Comparison of ENCODE assay signal across 12 mouse cellular contexts in genomic region chr2:26198488-26198887, GRCm38 (mm10). TPM values are rescaled to one million over a fixed set of nuclear protein-coding genes. Genes with fewer than 3 reads are reported as not detected.
DNase-seq lines count a peak whose midpoint lies in the region; ATAC-seq and TF ChIP-seq lines count a peak whose summit lies in the region.
"Had no signal": no experiment of that assay in that cellular context is flagged by ENCODE, and none has a peak within 500 bp of the region (broad histone marks: within the 10 kb centered on the region; RNA-seq: fewer than 3 reads in every experiment).

No protein-coding gene starts in this region.

- H3K36me3 ChIP-seq in heart, postnatal 0 days (replicated peaks; ENCODE audit: control insufficient read depth, insufficient read depth, low read length) = no peaks in the 10 kb centered on the region
- H3K36me3 ChIP-seq in stomach, embryonic 14.5 days (ENCODE audit: control insufficient read depth, insufficient read depth, low read length) = no peaks in the 10 kb centered on the region
- no peaks in the 10 kb centered on the region for H3K36me3 ChIP-seq in stomach, postnatal 0 days (ENCODE audit: control insufficient read depth, insufficient read depth, low read length)
- H3K36me3 ChIP-seq in lung, postnatal 0 days (ENCODE audit: insufficient read depth, low read length) = no peaks in the 10 kb centered on the region

- no peak overlapping the region for H3K4me3 ChIP-seq in heart, postnatal 0 days (ENCODE audit: low read depth, low read length)
- 0 out of 2 replicates have a peak overlapping the region, but pooled peaks have one; percentile 9 for H3K4me3 ChIP-seq in stomach, embryonic 14.5 days (ENCODE audit: low read depth, low read length)
- H3K4me3 ChIP-seq in stomach, postnatal 0 days (ENCODE audit: low read depth, low read length) = no peak overlapping the region
- H3K4me3 ChIP-seq in lung, postnatal 0 days (ENCODE audit: low read depth, low read length) = no peak overlapping the region

- no peak for TF ChIP-seq EP300 in heart, postnatal 0 days (IDR thresholded peaks at IDR 0.05; ENCODE audit: low read depth)
- no peak for TF ChIP-seq EP300 in stomach, postnatal 0 days (optimal IDR thresholded peaks at IDR 0.05)
- TF ChIP-seq EP300 in lung, postnatal 0 days (IDR thresholded peaks at IDR 0.05) = no peak

- H3K4me2 ChIP-seq in heart, postnatal 0 days (ENCODE audit: low read depth, low read length) = peak overlapping the region; percentile 3; the same call in 1 of the 2 replicates
- no peak overlapping the region for H3K4me2 ChIP-seq in stomach, embryonic 14.5 days (replicated peaks; ENCODE audit: low read depth, low read length)
- H3K4me2 ChIP-seq in stomach, postnatal 0 days (replicated peaks; ENCODE audit: low read depth) = no peak overlapping the region
- H3K4me2 ChIP-seq in lung, postnatal 0 days (replicated peaks; ENCODE audit: low read depth, low read length) = no peak overlapping the region; the same call in 1 of the 2 replicates

- no peak for ATAC-seq in heart, postnatal 0 days (ENCODE audit: insufficient read depth, low read depth)
- ATAC-seq in stomach, embryonic 14.5 days (ENCODE audit: insufficient number of reproducible peaks, insufficient read depth, low FRiP score, low read depth) = no peak
- ATAC-seq in stomach, postnatal 0 days (ENCODE audit: low FRiP score, low TSS enrichment) = no peak
- peak; percentile 69 for ATAC-seq in lung, postnatal 0 days
- no peak for ATAC-seq in megakaryocyte progenitor cell, adult 5-6 weeks (replicated peaks; ENCODE audit: poor library complexity)
- ATAC-seq: CD4-positive, CD25-positive, alpha-beta regulatory T cell, adult 4 months had no signal

- no peaks in the 10 kb centered on the region for H3K9me3 ChIP-seq in heart, postnatal 0 days (replicated peaks; ENCODE audit: control insufficient read depth, low read length)
- no peaks in the 10 kb centered on the region for H3K9me3 ChIP-seq in stomach, embryonic 14.5 days (ENCODE audit: control insufficient read depth, low read depth, low read length)
- H3K9me3 ChIP-seq in stomach, postnatal 0 days (ENCODE audit: control insufficient read depth, low read length) = no peaks in the 10 kb centered on the region
- H3K9me3 ChIP-seq in lung, postnatal 0 days (ENCODE audit: low read length) = no peaks in the 10 kb centered on the region

- intact Hi-C loops in heart, postnatal 25 days (cut with DNase I) = no loop called here

- H3K27me3 ChIP-seq in heart, postnatal 0 days (ENCODE audit: control insufficient read depth, insufficient read depth, low read length) = peaks cover 98% of the 10 kb centered on the region
- H3K27me3 ChIP-seq in stomach, embryonic 14.5 days (ENCODE audit: control insufficient read depth, insufficient read depth, low read length) = peaks cover 75% of the 10 kb centered on the region
- peaks cover 33% of the 10 kb centered on the region for H3K27me3 ChIP-seq in stomach, postnatal 0 days (ENCODE audit: control insufficient read depth, insufficient read depth, low read length)
- peaks cover 46% of the 10 kb centered on the region for H3K27me3 ChIP-seq in lung, postnatal 0 days (replicated peaks; ENCODE audit: insufficient read depth, low read length)

- no peak for DNase-seq in heart, postnatal 0 days (ENCODE audit: low spot score)
- no peak for DNase-seq in heart, postnatal 25 days (ENCODE audit: low spot score)
- no peak for DNase-seq in stomach, postnatal 0 days (ENCODE audit: low spot score)
- DNase-seq in lung, postnatal 0 days (ENCODE audit: low spot score) = peak; percentile 46
- no peak for DNase-seq in layer of hippocampus, postnatal 25 days (ENCODE audit: extremely low spot score in 1 of 2, low spot score in 1 of 2)
- no peak for DNase-seq in gastrocnemius, postnatal 4 days (ENCODE audit: low spot score in 2 of 2)
- DNase-seq: kidney, adult 8-10 months; right cerebral cortex, postnatal 4 days had no signal

- 0% methylated on average over 10 of the region's 10 CpGs for WGBS in heart, postnatal 0 days
- WGBS in stomach, embryonic 14.5 days = under 1% methylated on average over 10 of the region's 10 CpGs
- 0% methylated on average over 10 of the region's 10 CpGs for WGBS in stomach, postnatal 0 days
- WGBS in lung, postnatal 0 days = 0% methylated on average over 10 of the region's 10 CpGs

- no peak overlapping the region for H3K9ac ChIP-seq in heart, postnatal 0 days (replicated peaks; ENCODE audit: low read depth, low read length)
- no peak overlapping the region for H3K9ac ChIP-seq in stomach, embryonic 14.5 days (replicated peaks; ENCODE audit: low read depth, low read length)
- H3K9ac ChIP-seq in stomach, postnatal 0 days (ENCODE audit: low read length) = no peak overlapping the region
- H3K9ac ChIP-seq in lung, postnatal 0 days (replicated peaks; ENCODE audit: low read depth) = no peak overlapping the region

- no peaks in the 10 kb centered on the region for H3K4me1 ChIP-seq in heart, postnatal 0 days (ENCODE audit: control insufficient read depth, insufficient read depth)
- H3K4me1 ChIP-seq in stomach, embryonic 14.5 days (ENCODE audit: control insufficient read depth, insufficient read depth, low read length) = no peaks in the 10 kb centered on the region
- H3K4me1 ChIP-seq in stomach, postnatal 0 days (replicated peaks; ENCODE audit: control insufficient read depth, insufficient read depth) = no peaks in the 10 kb centered on the region
- no peaks in the 10 kb centered on the region for H3K4me1 ChIP-seq in lung, postnatal 0 days (ENCODE audit: insufficient read depth, low read depth, low read length)

- no peak overlapping the region for H3K27ac ChIP-seq in heart, postnatal 0 days (ENCODE audit: low read depth)
- no peak overlapping the region for H3K27ac ChIP-seq in stomach, embryonic 14.5 days (ENCODE audit: low read length)
- no peak overlapping the region for H3K27ac ChIP-seq in stomach, postnatal 0 days (replicated peaks)
- no peak overlapping the region for H3K27ac ChIP-seq in lung, postnatal 0 days (ENCODE audit: low read length)

- TF ChIP-seq CTCF in heart, postnatal 0 days (IDR thresholded peaks at IDR 0.05; ENCODE audit: low read depth) = no peak
- TF ChIP-seq CTCF in stomach, postnatal 0 days (IDR thresholded peaks at IDR 0.05; ENCODE audit: low read depth) = no peak
- TF ChIP-seq CTCF in lung, postnatal 0 days (IDR thresholded peaks at IDR 0.05) = peak; percentile 12; the same call in 1 of the 2 replicates

RNA-seq across cellular contexts. Expression of gene Lhx3, which starts 9.6 kb away (rescaled TPM):
- not detected in 2 replicates for total RNA-seq in heart, postnatal 0 days (2014; rRNA removed; ENCODE audit: low replicate concordance)
- not detected in 2 replicates for polyA plus RNA-seq in heart, postnatal 0 days (2015; fragmentation: Nextera tagmentation; extraction: Ambion mirVana)
- total RNA-seq in heart, postnatal 25 days (2021) = not detected
- polyA plus RNA-seq in stomach, embryonic 14.5 days (2014; fragmentation: Nextera tagmentation; extraction: Ambion mirVana) = not detected in 2 replicates
- polyA plus RNA-seq in stomach, postnatal 0 days (2015; fragmentation: Nextera tagmentation; extraction: Ambion mirVana) = not detected in 2 replicates
- polyA plus RNA-seq in lung, postnatal 0 days (2015; fragmentation: Nextera tagmentation; extraction: Ambion mirVana) = not detected in 2 replicates
- not detected in 2 replicates for total RNA-seq in megakaryocyte progenitor cell, adult 5-6 weeks (2015)
- not detected in 2 replicates for total RNA-seq in megakaryocyte progenitor cell, adult 5-6 weeks (2017)
- total RNA-seq in layer of hippocampus, postnatal 25 days (2021) = not detected
- total RNA-seq in gastrocnemius, postnatal 4 days (2021) = not detected
- total RNA-seq: gastrocnemius, adult 18-20 months had no signal
- polyA plus RNA-seq: CD4-positive, CD25-positive, alpha-beta regulatory T cell, adult 4 months had no signal

RNA-seq across cellular contexts. Expression of gene Qsox2, which starts 38.8 kb away (rescaled TPM):
- total RNA-seq in heart, postnatal 0 days (2014; rRNA removed; ENCODE audit: low replicate concordance) = 8.5 and 15.3 TPM in 2 replicates
- polyA plus RNA-seq in heart, postnatal 0 days (2015; fragmentation: Nextera tagmentation; extraction: Ambion mirVana) = 7.5 and 8.2 TPM in 2 replicates
- 10 to 100 TPM; 15.8 to 15.9 TPM for total RNA-seq in heart, postnatal 25 days (2021)
- polyA plus RNA-seq in stomach, embryonic 14.5 days (2014; fragmentation: Nextera tagmentation; extraction: Ambion mirVana) = 17.5 and 18.8 TPM in 2 replicates
- polyA plus RNA-seq in stomach, postnatal 0 days (2015; fragmentation: Nextera tagmentation; extraction: Ambion mirVana) = 10.7 and 11.2 TPM in 2 replicates
- polyA plus RNA-seq in lung, postnatal 0 days (2015; fragmentation: Nextera tagmentation; extraction: Ambion mirVana) = 11.3 and 12.9 TPM in 2 replicates
- 6.9 and 10.3 TPM in 2 replicates for total RNA-seq in megakaryocyte progenitor cell, adult 5-6 weeks (2015)
- 5.3 and 5.9 TPM in 2 replicates for total RNA-seq in megakaryocyte progenitor cell, adult 5-6 weeks (2017)
- 10 to 100 TPM; 24.5 to 25.3 TPM for total RNA-seq in layer of hippocampus, postnatal 25 days (2021)
- 10 to 100 TPM; 11.2 to 11.4 TPM for total RNA-seq in gastrocnemius, postnatal 4 days (2021)
